Mouse (Mus musculus): ENCODE data around the gene Klhdc4. TPM values are rescaled to one million over a fixed set of nuclear protein-coding genes. Genes with fewer than 3 reads are reported as not detected.

Gene Klhdc4
- 49.4 and 52.9 TPM in 2 replicates for polyA plus RNA-seq (2014; fragmentation: Nextera tagmentation; extraction: Ambion mirVana)

DNA sequence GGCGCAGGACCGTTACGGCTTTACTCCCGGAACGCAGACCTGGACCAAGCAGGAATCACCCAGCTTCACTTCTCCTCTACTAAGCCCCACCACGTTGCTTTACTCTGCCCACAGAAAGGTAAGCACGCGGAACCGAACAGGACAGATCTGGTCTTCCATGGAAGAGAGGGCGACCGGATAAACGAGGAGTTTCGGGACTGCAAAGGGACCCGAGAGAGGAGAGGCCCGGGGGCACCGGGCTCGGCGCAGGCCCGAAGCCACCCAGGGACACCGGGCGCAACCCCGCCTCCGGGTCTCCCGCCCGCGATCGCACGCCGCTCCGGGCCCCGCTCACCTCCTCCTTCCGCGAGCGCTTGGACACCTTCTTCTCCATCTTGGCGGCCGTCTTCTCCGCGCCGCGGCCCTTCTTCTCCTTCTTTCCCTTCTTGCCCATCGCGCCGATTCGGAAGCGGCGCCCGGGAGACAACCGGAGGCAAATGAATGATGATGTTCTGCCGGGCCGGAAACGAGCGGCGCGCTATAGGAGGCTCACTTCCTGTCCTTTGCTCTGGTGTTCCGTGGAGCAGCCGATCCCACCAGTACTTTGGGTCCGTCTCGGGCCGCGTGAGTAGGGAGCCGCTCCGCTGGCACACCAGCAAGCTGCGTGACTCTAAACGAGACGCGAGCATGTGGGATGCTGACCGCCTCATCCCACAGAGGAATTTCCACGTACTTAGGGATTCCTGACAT lies at the start of gene Klhdc4:
Gene Klhdc4, minus strand, starts transcription at position 522 of the 729 bp plus-strand sequence.
- H3K9me3 ChIP-seq (ENCODE audit: control insufficient read depth, low read length), result no peaks in the 10 kb centered on the region
- no peak within 1 kb of the TSS for H3K27ac ChIP-seq (ENCODE audit: low read depth, low read length)
- DNase-seq (ENCODE audit: low spot score, missing footprints) (peak; percentile 100), ATAC-seq (ENCODE audit: low FRiP score) (peak; percentile 97)
- peak within 1 kb of the TSS; percentile 84 for H3K9ac ChIP-seq (ENCODE audit: low read length)
- peak within 1 kb of the TSS; percentile 97 for H3K4me3 ChIP-seq (ENCODE audit: low read depth, low read length)
- H3K4me1 ChIP-seq (ENCODE audit: control insufficient read depth, insufficient read depth, low read length), result peaks cover 7% of the 10 kb centered on the region
- H3K4me2 ChIP-seq, result peak within 1 kb of the TSS; percentile 81
- H3K27me3 ChIP-seq (ENCODE audit: control insufficient read depth, insufficient read depth, low read length), result no peaks in the 10 kb centered on the region
- H3K36me3 ChIP-seq (ENCODE audit: control insufficient read depth, insufficient read depth, low read length), result no peaks in the 10 kb centered on the region
- WGBS, result under 1% methylated on average over 57 of the region's 68 CpGs

DNA sequence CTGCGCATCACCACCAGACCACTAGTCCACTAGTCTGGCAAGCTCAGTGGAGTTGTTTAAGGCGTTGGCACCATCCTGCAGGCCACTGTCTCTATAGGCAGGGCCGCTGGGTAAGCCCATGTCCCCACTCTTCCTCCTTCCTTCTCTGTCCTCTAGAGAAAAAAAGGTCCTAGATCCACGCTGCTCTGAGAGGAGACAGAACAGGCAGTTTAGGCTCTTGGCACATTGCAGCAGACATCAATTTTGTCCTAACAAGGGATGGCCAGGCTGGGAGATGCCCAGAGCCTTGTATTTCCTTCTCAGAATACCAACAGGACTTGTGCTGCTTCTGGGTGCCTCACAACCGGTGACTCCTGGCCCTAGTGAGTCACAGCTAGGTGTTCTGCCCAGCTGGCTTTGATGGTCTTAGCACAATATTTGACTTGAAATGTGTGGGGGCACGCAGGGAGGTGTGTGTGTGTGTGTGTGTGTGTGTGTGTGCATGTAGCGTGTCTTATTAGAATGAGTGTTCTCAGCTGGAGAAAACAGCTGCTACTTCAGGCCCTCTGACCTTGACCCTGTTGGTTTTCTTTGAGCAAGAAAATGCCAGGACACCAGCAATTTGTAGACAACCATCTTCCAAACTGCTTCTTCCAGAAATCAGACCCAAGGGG lies 48.6 kb upstream of the Klhdc4 start:
- H3K9me3 ChIP-seq (ENCODE audit: control insufficient read depth, low read length), result no peaks in the 10 kb centered on the region
- H3K4me2 ChIP-seq, result no peak overlapping the region
- 84% methylated on average over 7 of the region's 7 CpGs for WGBS
- no peak overlapping the region for H3K9ac ChIP-seq (ENCODE audit: low read length)
- no peaks in the 10 kb centered on the region for H3K4me1 ChIP-seq (ENCODE audit: control insufficient read depth, insufficient read depth, low read length)
- DNase-seq (ENCODE audit: low spot score, missing footprints), result no peak
- no peak for ATAC-seq (ENCODE audit: low FRiP score)
- no peaks in the 10 kb centered on the region for H3K27me3 ChIP-seq (ENCODE audit: control insufficient read depth, insufficient read depth, low read length)
- no peak overlapping the region for H3K27ac ChIP-seq (ENCODE audit: low read depth, low read length)
- no peak overlapping the region for H3K4me3 ChIP-seq (ENCODE audit: low read depth, low read length)
- H3K36me3 ChIP-seq (ENCODE audit: control insufficient read depth, insufficient read depth, low read length), result no peaks in the 10 kb centered on the region

DNA sequence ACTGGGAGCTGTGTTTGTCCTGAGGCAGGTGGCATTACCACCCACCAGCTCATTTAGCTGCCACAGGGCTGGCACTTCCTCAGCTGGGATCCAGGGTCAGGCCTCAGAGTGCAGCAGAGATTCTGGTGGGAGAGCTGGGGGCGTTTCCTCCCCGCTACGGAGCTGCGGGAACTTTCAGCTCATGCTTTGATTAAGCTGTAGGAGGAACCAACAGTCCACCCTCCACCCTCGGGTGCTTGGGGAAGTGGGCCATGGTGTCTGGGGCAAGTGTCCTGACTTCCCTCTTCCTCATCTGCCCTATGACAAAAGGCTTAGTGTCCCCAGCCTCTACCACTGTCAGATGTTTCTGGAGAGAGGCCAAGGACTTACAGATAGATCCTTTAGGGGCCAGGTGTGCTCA lies 47.8 kb upstream of the Klhdc4 start:
- H3K9me3 ChIP-seq (ENCODE audit: control insufficient read depth, low read length), result no peaks in the 10 kb centered on the region
- H3K4me2 ChIP-seq, result no peak overlapping the region
- H3K36me3 ChIP-seq (ENCODE audit: control insufficient read depth, insufficient read depth, low read length), result no peaks in the 10 kb centered on the region
- no peaks in the 10 kb centered on the region for H3K27me3 ChIP-seq (ENCODE audit: control insufficient read depth, insufficient read depth, low read length)
- H3K4me1 ChIP-seq (ENCODE audit: control insufficient read depth, insufficient read depth, low read length), result no peaks in the 10 kb centered on the region
- no peak for DNase-seq (ENCODE audit: low spot score, missing footprints)
- WGBS, result 81% methylated on average over 5 of the region's 5 CpGs
- no peak for ATAC-seq (ENCODE audit: low FRiP score)
- H3K9ac ChIP-seq (ENCODE audit: low read length), result no peak overlapping the region
- no peak overlapping the region for H3K4me3 ChIP-seq (ENCODE audit: low read depth, low read length)
- H3K27ac ChIP-seq (ENCODE audit: low read depth, low read length), result no peak overlapping the region

DNA sequence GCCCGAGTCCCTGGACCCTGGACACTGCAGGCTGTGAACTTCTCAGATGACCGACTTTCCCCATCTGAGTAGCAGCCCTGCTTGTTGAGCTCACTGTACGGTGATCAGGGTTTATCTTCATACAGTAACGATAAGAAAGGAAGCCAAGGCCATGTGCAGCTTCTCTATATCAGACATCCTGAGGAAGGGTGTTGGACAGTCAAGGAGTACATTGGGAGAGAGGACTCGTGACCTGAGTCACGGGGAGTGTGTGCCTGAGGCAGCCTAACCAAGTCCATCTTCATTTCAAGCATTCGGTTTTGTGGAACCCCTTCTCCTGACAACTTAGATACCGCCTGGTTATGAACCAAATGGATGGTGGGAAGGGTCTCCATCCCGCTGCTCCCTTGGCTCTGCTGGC lies 46.1 kb upstream of the Klhdc4 start:
- ATAC-seq (ENCODE audit: low FRiP score), result no peak
- H3K9ac ChIP-seq (ENCODE audit: low read length), result no peak overlapping the region; the same call in 1 of the 2 replicates
- WGBS, result 86% methylated on average over 9 of the region's 9 CpGs
- no peaks in the 10 kb centered on the region for H3K36me3 ChIP-seq (ENCODE audit: control insufficient read depth, insufficient read depth, low read length)
- H3K4me2 ChIP-seq, result no peak overlapping the region
- H3K27ac ChIP-seq (ENCODE audit: low read depth, low read length), result no peak overlapping the region
- H3K4me3 ChIP-seq (ENCODE audit: low read depth, low read length), result no peak overlapping the region
- H3K4me1 ChIP-seq (ENCODE audit: control insufficient read depth, insufficient read depth, low read length), result no peaks in the 10 kb centered on the region
- no peaks in the 10 kb centered on the region for H3K9me3 ChIP-seq (ENCODE audit: control insufficient read depth, low read length)
- H3K27me3 ChIP-seq (ENCODE audit: control insufficient read depth, insufficient read depth, low read length), result no peaks in the 10 kb centered on the region
- DNase-seq (ENCODE audit: low spot score, missing footprints), result no peak

DNA sequence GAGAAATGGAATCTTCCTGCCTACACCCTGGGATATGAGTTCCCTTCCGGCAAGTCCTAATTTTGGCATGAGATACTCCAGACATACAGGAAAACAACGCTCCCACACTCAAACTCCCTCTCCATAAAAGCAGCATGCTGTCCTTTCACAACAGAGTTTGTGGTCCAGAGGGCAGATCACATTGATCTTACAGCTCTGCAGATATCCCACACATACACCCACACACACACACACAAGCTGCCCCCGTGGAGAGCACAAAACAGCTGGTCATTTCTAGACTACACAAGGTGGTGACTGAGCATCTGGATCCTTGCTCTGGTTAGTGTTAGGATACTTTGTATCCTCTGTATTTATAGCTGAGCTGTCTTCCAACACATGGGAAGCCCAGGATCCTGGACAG lies 45.7 kb upstream of the Klhdc4 start:
- no peak for ATAC-seq (ENCODE audit: low FRiP score)
- DNase-seq (ENCODE audit: low spot score, missing footprints), result no peak
- no peaks in the 10 kb centered on the region for H3K36me3 ChIP-seq (ENCODE audit: control insufficient read depth, insufficient read depth, low read length)
- no peaks in the 10 kb centered on the region for H3K4me1 ChIP-seq (ENCODE audit: control insufficient read depth, insufficient read depth, low read length)
- 85% methylated on average over 3 of the region's 3 CpGs for WGBS
- H3K9ac ChIP-seq (ENCODE audit: low read length), result no peak overlapping the region; the same call in 1 of the 2 replicates
- H3K4me2 ChIP-seq, result no peak overlapping the region
- no peaks in the 10 kb centered on the region for H3K9me3 ChIP-seq (ENCODE audit: control insufficient read depth, low read length)
- no peak overlapping the region for H3K27ac ChIP-seq (ENCODE audit: low read depth, low read length)
- no peak overlapping the region for H3K4me3 ChIP-seq (ENCODE audit: low read depth, low read length)
- no peaks in the 10 kb centered on the region for H3K27me3 ChIP-seq (ENCODE audit: control insufficient read depth, insufficient read depth, low read length)

DNA sequence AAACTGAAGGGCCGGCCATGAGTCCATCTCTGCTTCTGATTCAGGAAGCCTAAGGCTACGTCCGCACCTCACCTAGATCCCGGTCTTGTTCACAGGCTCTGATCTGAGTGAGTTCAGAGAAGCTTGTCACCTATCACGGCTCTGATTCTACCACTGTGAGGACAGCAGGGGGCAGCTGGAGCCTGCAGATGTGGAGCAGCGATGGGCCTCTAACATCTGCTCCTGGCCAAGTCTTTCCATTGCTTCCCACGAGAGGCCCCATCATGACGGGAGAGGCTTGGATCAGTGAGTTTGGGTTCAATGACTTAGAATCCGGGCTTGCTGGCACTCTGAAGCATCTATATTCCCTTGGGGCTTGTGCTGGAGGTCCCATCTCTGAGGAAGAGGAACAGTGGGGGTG lies 44.7 kb upstream of the Klhdc4 start:
- no peak overlapping the region for H3K4me3 ChIP-seq (ENCODE audit: low read depth, low read length)
- H3K4me2 ChIP-seq, result no peak overlapping the region
- no peaks in the 10 kb centered on the region for H3K4me1 ChIP-seq (ENCODE audit: control insufficient read depth, insufficient read depth, low read length)
- no peak overlapping the region for H3K27ac ChIP-seq (ENCODE audit: low read depth, low read length)
- H3K9me3 ChIP-seq (ENCODE audit: control insufficient read depth, low read length), result no peaks in the 10 kb centered on the region
- no peak overlapping the region for H3K9ac ChIP-seq (ENCODE audit: low read length)
- no peaks in the 10 kb centered on the region for H3K36me3 ChIP-seq (ENCODE audit: control insufficient read depth, insufficient read depth, low read length)
- WGBS, result 73% methylated on average over 9 of the region's 9 CpGs
- ATAC-seq (ENCODE audit: low FRiP score), result no peak
- no peaks in the 10 kb centered on the region for H3K27me3 ChIP-seq (ENCODE audit: control insufficient read depth, insufficient read depth, low read length)
- no peak for DNase-seq (ENCODE audit: low spot score, missing footprints)

DNA sequence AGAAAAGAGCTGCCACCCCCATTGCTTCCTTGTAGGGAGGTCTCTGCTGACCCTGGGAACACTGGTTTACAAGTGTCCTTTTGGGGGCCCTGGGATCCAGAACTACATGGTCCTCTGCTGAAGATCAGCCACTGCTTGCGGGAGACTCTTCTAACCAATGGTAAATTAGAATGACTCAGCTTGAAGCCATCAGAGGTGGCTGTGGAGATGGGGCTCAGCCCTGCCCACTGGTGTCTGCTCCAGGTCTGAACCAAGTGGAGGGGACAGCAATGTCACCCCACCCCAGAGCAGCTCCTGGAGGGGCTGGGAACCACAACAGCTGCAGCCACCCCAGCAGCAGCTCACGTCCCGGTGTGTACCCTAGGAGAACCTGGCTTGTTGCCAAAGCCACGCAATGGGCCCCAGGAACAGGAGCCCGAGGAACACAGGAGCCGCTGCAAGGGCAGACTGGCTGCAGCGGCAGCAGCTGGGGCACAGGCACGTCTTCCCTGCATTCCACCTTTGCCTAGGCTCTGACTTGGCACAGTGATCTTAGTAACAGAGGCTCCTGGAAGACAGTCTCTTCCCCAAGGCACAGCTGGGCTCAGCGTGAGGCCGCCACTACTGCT lies 42.6 kb upstream of the Klhdc4 start:
- Histone ChIP-seq H3K27me3 (ENCODE audit: control insufficient read depth, insufficient read depth, low read length) (no peaks in the 10 kb centered on the region), H3K4me3 (ENCODE audit: low read depth, low read length) (no peak overlapping the region), H3K4me1 (ENCODE audit: control insufficient read depth, insufficient read depth, low read length) (no peaks in the 10 kb centered on the region), H3K36me3 (ENCODE audit: control insufficient read depth, insufficient read depth, low read length) (no peaks in the 10 kb centered on the region), H3K9ac (ENCODE audit: low read length) (no peak overlapping the region), H3K4me2 (no peak overlapping the region), H3K9me3 (ENCODE audit: control insufficient read depth, low read length) (no peaks in the 10 kb centered on the region), H3K27ac (ENCODE audit: low read depth, low read length) (no peak overlapping the region)
- ATAC-seq (ENCODE audit: low FRiP score) (no peak), DNase-seq (ENCODE audit: low spot score, missing footprints) (no peak)
- 39% methylated on average over 10 of the region's 10 CpGs for WGBS

DNA sequence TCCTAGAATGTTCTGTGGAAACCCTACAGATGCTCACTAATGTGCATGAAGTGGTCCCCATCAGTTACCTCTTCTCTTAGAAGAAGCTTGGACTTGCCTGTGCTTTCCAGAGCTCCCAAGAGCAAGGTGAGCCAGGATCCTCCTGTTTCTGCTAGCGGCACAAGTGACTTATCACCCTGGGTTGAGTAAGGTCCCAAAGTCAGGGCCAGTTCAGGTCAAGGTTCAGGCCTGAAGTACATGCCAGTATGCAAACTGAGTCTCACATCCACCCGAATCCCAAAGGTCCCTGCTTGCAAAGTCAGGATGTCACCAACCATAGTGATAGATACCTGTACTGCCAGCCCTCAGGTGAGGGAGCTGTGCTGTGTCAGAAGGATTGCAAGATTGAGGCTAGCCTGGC lies 40.8 kb upstream of the Klhdc4 start:
- no peak for ATAC-seq (ENCODE audit: low FRiP score)
- H3K4me3 ChIP-seq (ENCODE audit: low read depth, low read length), result no peak overlapping the region
- no peaks in the 10 kb centered on the region for H3K36me3 ChIP-seq (ENCODE audit: control insufficient read depth, insufficient read depth, low read length)
- H3K9me3 ChIP-seq (ENCODE audit: control insufficient read depth, low read length), result no peaks in the 10 kb centered on the region
- no peak overlapping the region for H3K4me2 ChIP-seq
- H3K4me1 ChIP-seq (ENCODE audit: control insufficient read depth, insufficient read depth, low read length), result no peaks in the 10 kb centered on the region
- H3K9ac ChIP-seq (ENCODE audit: low read length), result no peak overlapping the region
- DNase-seq (ENCODE audit: low spot score, missing footprints), result no peak
- no peak overlapping the region for H3K27ac ChIP-seq (ENCODE audit: low read depth, low read length)
- 90% methylated on average over 2 of the region's 2 CpGs for WGBS
- no peaks in the 10 kb centered on the region for H3K27me3 ChIP-seq (ENCODE audit: control insufficient read depth, insufficient read depth, low read length)

DNA sequence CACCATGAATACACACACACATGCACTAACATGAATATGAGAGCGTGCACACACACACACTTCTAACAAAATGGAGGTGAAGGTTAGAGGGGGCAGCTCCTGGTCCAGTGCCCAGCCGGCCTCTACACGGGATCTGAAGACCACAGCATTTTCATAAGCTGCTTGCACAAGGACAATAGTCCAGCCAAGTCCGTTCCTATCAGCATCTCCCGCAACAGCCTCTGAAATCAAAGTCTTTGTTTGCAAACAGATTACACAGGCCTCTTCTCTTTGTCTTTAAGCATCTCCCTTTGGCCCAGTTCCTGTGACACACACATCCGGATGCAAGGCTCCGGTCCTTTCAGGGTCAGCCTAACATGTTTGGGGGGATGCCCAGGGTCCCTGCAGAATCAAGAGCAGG lies 39.5 kb upstream of the Klhdc4 start:
- no peak overlapping the region for H3K9ac ChIP-seq (ENCODE audit: low read length)
- no peak overlapping the region for H3K4me2 ChIP-seq
- DNase-seq (ENCODE audit: low spot score, missing footprints) (no peak), ATAC-seq (ENCODE audit: low FRiP score) (no peak)
- no peak overlapping the region for H3K27ac ChIP-seq (ENCODE audit: low read depth, low read length)
- H3K9me3 ChIP-seq (ENCODE audit: control insufficient read depth, low read length), result no peaks in the 10 kb centered on the region
- H3K4me1 ChIP-seq (ENCODE audit: control insufficient read depth, insufficient read depth, low read length), result no peaks in the 10 kb centered on the region
- no peaks in the 10 kb centered on the region for H3K27me3 ChIP-seq (ENCODE audit: control insufficient read depth, insufficient read depth, low read length)
- 72% methylated on average over 7 of the region's 7 CpGs for WGBS
- H3K36me3 ChIP-seq (ENCODE audit: control insufficient read depth, insufficient read depth, low read length), result no peaks in the 10 kb centered on the region
- H3K4me3 ChIP-seq (ENCODE audit: low read depth, low read length), result no peak overlapping the region
